Mouse (Mus musculus) MEL (cell line): ENCODE data around the gene Taar7f. TPM values are rescaled to one million over a fixed set of nuclear protein-coding genes. Genes with fewer than 3 reads are reported as not detected.

ENCODE experiments used
- DNase-seq: peaks from one replicate; pipeline ENCODE4 v3.0.0; 2011; ENCODE audit warnings: low read depth, low spot score
- H3K27ac ChIP-seq: 2 replicates; pipeline ENCODE4 v1.5.1; 2012; ENCODE audit warnings: low read depth, mild to moderate bottlenecking, control low read depth, low read length, moderate library complexity; ENCODE audit not compliant: control insufficient read depth
- H3K27me3 ChIP-seq, 2 experiments: fragments of 150-350 bp in 1 of 2; sonication (generic) in 1 of 2; 2 replicates each; pipeline ENCODE4 v1.6.1; 2012; ENCODE audit warnings: low read length in 2 of 2, mild to moderate bottlenecking in 2 of 2, improper control_type of control experiment in 1 of 2, moderate library complexity in 1 of 2; ENCODE audit not compliant: insufficient read depth in 2 of 2, control insufficient read depth in 1 of 2
- H3K36me3 ChIP-seq, 2 experiments: 2 replicates each; pipeline ENCODE4 v1.6.1; 2012 to 2014; ENCODE audit warnings: low read length in 2 of 2, improper control_type of control experiment in 1 of 2, inconsistent platforms in 1 of 2, mild to moderate bottlenecking in 1 of 2; ENCODE audit not compliant: insufficient read depth in 2 of 2, control insufficient read depth in 1 of 2
- H3K4me1 ChIP-seq, 2 experiments: fragments of 150-350 bp in 1 of 2; sonication (generic) in 1 of 2; 2 replicates each; pipeline ENCODE4 v1.6.1; 2012; ENCODE audit warnings: low read length in 2 of 2, improper control_type of control experiment in 1 of 2, mild to moderate bottlenecking in 1 of 2; ENCODE audit not compliant: insufficient read depth in 2 of 2, control insufficient read depth in 1 of 2
- H3K4me3 ChIP-seq, 2 experiments: fragments of 150-350 bp in 1 of 2; sonication (generic) in 1 of 2; 2 replicates each; pipeline ENCODE4 v1.5.1; 2012; ENCODE audit warnings: low read depth in 2 of 2, low read length in 2 of 2, mild to moderate bottlenecking in 2 of 2, moderate library complexity in 2 of 2, control low read depth in 1 of 2, improper control_type of control experiment in 1 of 2; ENCODE audit not compliant: control insufficient read depth in 1 of 2, insufficient read depth in 1 of 2
- H3K79me2 ChIP-seq: 2 replicates; pipeline ENCODE4 v1.6.1; 2012; ENCODE audit warnings: mild to moderate bottlenecking, low read length, moderate library complexity; ENCODE audit not compliant: control insufficient read depth, poor library complexity, insufficient read depth
- H3K9ac ChIP-seq: 2 replicates; pipeline ENCODE4 v1.6.1; 2012; ENCODE audit warnings: low read depth, mild to moderate bottlenecking, control low read depth, low read length, moderate library complexity; ENCODE audit not compliant: control insufficient read depth, poor library complexity, severe bottlenecking
- H3K9me3 ChIP-seq: fragments of 150-350 bp; sonication (generic); replicated peaks from 2 replicates; pipeline ENCODE4 v1.6.1; 2012; ENCODE audit warnings: mild to moderate bottlenecking, low read length, improper control_type of control experiment, moderate library complexity; ENCODE audit not compliant: insufficient read depth
- BHLHE40 ChIP-seq: IDR thresholded peaks from 2 replicates; pipeline ENCODE4 v1.6.1; 2012; ENCODE audit warnings: low read depth, mild to moderate bottlenecking, inconsistent platforms, low read length, improper control_type of control experiment, borderline replicate concordance
- CHD1 ChIP-seq: IDR thresholded peaks from 2 replicates; pipeline ENCODE4 v1.6.1; 2012; ENCODE audit warnings: low read depth, mild to moderate bottlenecking, inconsistent platforms, low read length, improper control_type of control experiment
- CHD2 ChIP-seq: IDR thresholded peaks from 2 replicates; pipeline ENCODE4 v1.6.1; 2011; ENCODE audit warnings: low read length, improper control_type of control experiment
- CTCF ChIP-seq, 3 experiments: IDR thresholded peaks in 2 of 3; conservative IDR thresholded peaks in 1 of 3; 2 replicates each; pipeline ENCODE4 v1.5.1; 2011 to 2012; ENCODE audit warnings: low read length in 3 of 3, low read depth in 2 of 3, mild to moderate bottlenecking in 2 of 3, improper control_type of control experiment in 1 of 3, inconsistent platforms in 1 of 3, mixed read lengths in 1 of 3, moderate library complexity in 1 of 3; ENCODE audit not compliant: control insufficient read depth in 1 of 3, insufficient read depth in 1 of 3, poor library complexity in 1 of 3, severe bottlenecking in 1 of 3
- E2F4 ChIP-seq: IDR thresholded peaks from 2 replicates; pipeline ENCODE4 v1.6.1; 2011; ENCODE audit warnings: low read depth, low read length, improper control_type of control experiment, borderline replicate concordance
- ELF1 ChIP-seq: IDR thresholded peaks from 2 replicates; pipeline ENCODE4 v1.6.1; 2014; ENCODE audit warnings: low read depth, mild to moderate bottlenecking, inconsistent platforms, low read length, improper control_type of control experiment, moderate library complexity
- EP300 ChIP-seq, 2 experiments: IDR thresholded peaks; 2 replicates each; pipeline ENCODE4 v1.6.1; 2011; ENCODE audit warnings: improper control_type of control experiment in 2 of 2, low read length in 2 of 2, low read depth in 1 of 2, mild to moderate bottlenecking in 1 of 2
- ETS1 ChIP-seq: IDR thresholded peaks from 2 replicates; pipeline ENCODE4 v1.6.1; 2012; ENCODE audit warnings: low read depth, mild to moderate bottlenecking, inconsistent platforms, low read length, improper control_type of control experiment, moderate library complexity
- GABPA ChIP-seq: IDR thresholded peaks from 2 replicates; pipeline ENCODE4 v1.6.1; 2012; ENCODE audit warnings: low read depth, mild to moderate bottlenecking, inconsistent platforms, low read length, improper control_type of control experiment, moderate library complexity
- HCFC1 ChIP-seq: IDR thresholded peaks from 2 replicates; pipeline ENCODE4 v1.6.1; 2012; ENCODE audit warnings: low read depth, mild to moderate bottlenecking, inconsistent platforms, low read length, improper control_type of control experiment, moderate library complexity
- MAFK ChIP-seq: IDR thresholded peaks from 2 replicates; pipeline ENCODE4 v1.6.1; 2011; ENCODE audit warnings: low read depth, mild to moderate bottlenecking, low read length, improper control_type of control experiment, borderline replicate concordance
- MAX ChIP-seq: IDR thresholded peaks from 2 replicates; pipeline ENCODE4 v1.6.1; 2011; ENCODE audit warnings: low read length, improper control_type of control experiment
- MAZ ChIP-seq: IDR thresholded peaks from 2 replicates; pipeline ENCODE4 v1.6.1; 2012; ENCODE audit warnings: low read depth, mild to moderate bottlenecking, inconsistent platforms, low read length, improper control_type of control experiment
- MEF2A ChIP-seq: IDR thresholded peaks from 2 replicates; pipeline ENCODE4 v1.6.1; 2014; ENCODE audit warnings: low read depth, mild to moderate bottlenecking, inconsistent platforms, low read length, improper control_type of control experiment; ENCODE audit not compliant: poor library complexity, insufficient replicate concordance, severe bottlenecking; ENCODE audit errors: extremely low read depth
- MXI1 ChIP-seq: IDR thresholded peaks from 2 replicates; pipeline ENCODE4 v1.6.1; 2011; ENCODE audit warnings: mild to moderate bottlenecking, low read depth, low read length, improper control_type of control experiment
- MYC ChIP-seq: IDR thresholded peaks from 2 replicates; pipeline ENCODE4 v1.6.1; 2011; ENCODE audit warnings: low read depth, mild to moderate bottlenecking, low read length, improper control_type of control experiment, moderate library complexity
- POLR2A ChIP-seq, 2 experiments: IDR thresholded peaks; 2 replicates each; pipeline ENCODE4 v1.6.1; 2011 to 2012; ENCODE audit warnings: low read length in 2 of 2, mild to moderate bottlenecking in 2 of 2, control low read depth in 1 of 2, improper control_type of control experiment in 1 of 2, low read depth in 1 of 2, moderate library complexity in 1 of 2; ENCODE audit not compliant: control insufficient read depth in 1 of 2, insufficient read depth in 1 of 2, poor library complexity in 1 of 2
- POLR2AphosphoS2 ChIP-seq: IDR thresholded peaks from 2 replicates; pipeline ENCODE4 v1.6.1; 2011; ENCODE audit warnings: low read length, improper control_type of control experiment
- POLR2AphosphoS5 ChIP-seq: IDR thresholded peaks from 2 replicates; pipeline ENCODE4 v1.6.1; 2012; ENCODE audit warnings: low read depth, borderline replicate concordance, mild to moderate bottlenecking, inconsistent platforms, low read length, moderate library complexity, mixed read lengths
- RCOR1 ChIP-seq: IDR thresholded peaks from 2 replicates; pipeline ENCODE4 v1.6.1; 2012; ENCODE audit warnings: low read depth, mild to moderate bottlenecking, inconsistent platforms, low read length, improper control_type of control experiment
- SIN3A ChIP-seq: IDR thresholded peaks from 2 replicates; pipeline ENCODE4 v1.6.1; 2012; ENCODE audit warnings: low read length, improper control_type of control experiment, inconsistent platforms
- SMC3 ChIP-seq: IDR thresholded peaks from 2 replicates; pipeline ENCODE4 v1.6.1; 2011; ENCODE audit warnings: low read depth, low read length, improper control_type of control experiment
- UBTF ChIP-seq: IDR thresholded peaks from 2 replicates; pipeline ENCODE4 v1.6.1; 2012; ENCODE audit warnings: low read depth, mild to moderate bottlenecking, inconsistent platforms, low read length, improper control_type of control experiment, moderate library complexity, borderline replicate concordance; ENCODE audit not compliant: insufficient read depth
- USF1 ChIP-seq: IDR thresholded peaks from 2 replicates; pipeline ENCODE4 v1.6.1; 2014; ENCODE audit warnings: low read depth, mild to moderate bottlenecking, inconsistent platforms, low read length, improper control_type of control experiment, moderate library complexity
- USF2 ChIP-seq, 2 experiments: IDR thresholded peaks; 2 replicates each; pipeline ENCODE4 v1.6.1; 2011 to 2012; ENCODE audit warnings: improper control_type of control experiment in 2 of 2, low read length in 2 of 2, borderline replicate concordance in 1 of 2, inconsistent platforms in 1 of 2, low read depth in 1 of 2, mild to moderate bottlenecking in 1 of 2; ENCODE audit not compliant: insufficient read depth in 1 of 2
- ZKSCAN1 ChIP-seq: IDR thresholded peaks from 2 replicates; pipeline ENCODE4 v1.6.1; 2012; ENCODE audit warnings: low read depth, mild to moderate bottlenecking, inconsistent platforms, low read length, improper control_type of control experiment, moderate library complexity
- ZMIZ1 ChIP-seq: IDR thresholded peaks from 2 replicates; pipeline ENCODE4 v1.6.1; 2012; ENCODE audit warnings: low read depth, mild to moderate bottlenecking, inconsistent platforms, low read length, improper control_type of control experiment, moderate library complexity
- polyA plus RNA-seq, 2 experiments: library from polyadenylated mRNA; stranded (reverse) in 1 of 2; unstranded in 1 of 2; fragments of >175 nt in 1 of 2; fragments of >200 nt in 1 of 2; gene quantifications; 2 replicates each; pipeline versions ENCODE4 v1.2.1 to v1.2.4; 2012; ENCODE audit warnings: low replicate concordance in 2 of 2, low read depth in 1 of 2; ENCODE audit not compliant: insufficient read length in 2 of 2, insufficient read depth in 1 of 2, missing spikeins in 1 of 2
- total RNA-seq: library from RNA; depleted of rRNA; stranded (reverse); fragments of 300-350 nt; gene quantifications from 2 replicates; pipeline ENCODE4 v1.2.3, GENCODE M21; 2012

The Taar7f gene
- total and polyA plus RNA-seq, 3 experiments = not detected

DNA sequence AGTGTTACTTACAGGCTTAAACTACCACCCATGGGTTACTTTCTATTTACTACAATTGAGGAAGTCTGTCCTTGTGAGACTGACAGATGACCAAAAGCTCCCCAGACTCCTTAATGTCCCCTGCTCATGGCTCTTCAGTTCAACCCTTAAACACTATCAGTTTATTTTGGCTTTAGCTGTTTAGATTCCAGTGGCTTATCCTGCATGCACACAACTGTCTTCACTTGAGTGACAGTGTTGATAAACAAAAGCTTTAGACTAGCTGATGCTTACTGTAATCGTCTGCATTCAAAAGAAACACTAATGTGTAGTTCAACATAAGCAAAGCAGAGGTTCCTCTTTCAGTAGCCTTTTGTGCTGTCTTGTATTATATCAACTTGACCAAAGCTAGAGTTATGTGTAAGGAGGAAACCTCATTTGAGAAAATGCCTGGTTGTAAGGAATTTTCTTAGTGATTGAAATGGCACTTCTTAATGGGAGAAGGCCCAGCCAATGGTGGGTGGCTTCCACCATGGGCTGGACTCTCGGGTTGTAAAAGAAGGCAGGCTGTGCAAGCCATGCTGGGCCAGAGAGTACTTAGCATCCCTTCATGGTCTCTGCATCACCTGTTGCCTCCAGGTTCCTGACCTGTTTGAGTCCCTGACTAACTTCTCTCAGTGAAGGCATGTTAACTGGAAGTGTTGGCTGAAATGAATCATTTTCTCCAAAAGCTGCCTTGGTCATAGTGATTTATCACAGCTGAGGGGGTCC, 9.0 kb upstream of the Taar7f start:
- Histone ChIP-seq H3K9ac (no peak overlapping the region), H3K27ac (no peak overlapping the region), H3K4me3 (no peak overlapping the region), H3K36me3 (no peaks in the 10 kb centered on the region), H3K79me2 (no peaks in the 10 kb centered on the region), H3K27me3 (no peaks in the 10 kb centered on the region; a peak in 2 of 4 replicates), H3K4me1 (no peaks in the 10 kb centered on the region), H3K9me3 (no peaks in the 10 kb centered on the region)
- TF ChIP-seq MYC (no peak), CTCF (IDR thresholded peaks at IDR 0.05 in 2 of 3, conservative IDR thresholded peaks at IDR 0.05 in 1 of 3; ENCODE audit: control insufficient read depth in 1 of 3, insufficient read depth in 1 of 3, low read depth in 2 of 3, low read length in 3 of 3, poor library complexity in 1 of 3, severe bottlenecking in 1 of 3) (no peak), BHLHE40 (no peak), POLR2AphosphoS2 (no peak), RCOR1 (no peak), MAX (no peak), POLR2AphosphoS5 (no peak), ELF1 (no peak), ZMIZ1 (no peak), UBTF (no peak), E2F4 (no peak), MEF2A (no peak), ETS1 (no peak), MXI1 (no peak), CHD2 (no peak), USF2 (IDR thresholded peaks at IDR 0.05; ENCODE audit: borderline replicate concordance in 1 of 2, insufficient read depth in 1 of 2, low read depth in 1 of 2, low read length in 2 of 2) (no peak), EP300 (IDR thresholded peaks at IDR 0.05; ENCODE audit: low read depth in 1 of 2, low read length in 2 of 2) (no peak), ZKSCAN1 (no peak)
- DNase-seq = no peak

DNA sequence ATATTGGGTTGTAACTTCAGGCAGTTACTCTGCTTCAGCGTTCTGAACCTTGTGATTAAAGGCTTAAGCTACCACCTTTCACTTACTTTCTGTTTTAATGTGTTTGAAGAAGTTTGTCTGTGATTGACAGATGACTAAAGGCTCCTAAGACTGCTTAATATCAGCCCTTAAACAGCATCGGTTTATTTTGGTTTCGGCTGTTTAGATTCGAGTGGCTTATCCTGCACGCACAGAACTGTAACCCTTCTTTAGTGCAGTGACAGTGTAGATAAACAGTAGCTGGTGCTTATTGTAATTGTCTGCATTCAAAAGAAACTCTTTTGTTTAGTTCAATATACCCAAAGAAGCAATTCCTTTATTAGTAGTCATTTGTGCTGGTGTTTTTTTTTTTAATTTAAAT, 2.7 kb downstream of the Taar7f start:
- no peak for DNase-seq
- Histone ChIP-seq H3K4me3 (no peak overlapping the region), H3K9me3 (no peaks in the 10 kb centered on the region), H3K4me1 (no peaks in the 10 kb centered on the region), H3K27ac (no peak overlapping the region), H3K27me3 (peaks cover 0 to 3% of the 10 kb centered on the region in 2 experiments; a peak in 1 of 4 replicates), H3K9ac (no peak overlapping the region), H3K36me3 (no peaks in the 10 kb centered on the region), H3K79me2 (no peaks in the 10 kb centered on the region)
- TF ChIP-seq HCFC1 (no peak), MAFK (no peak), POLR2A (IDR thresholded peaks at IDR 0.05; ENCODE audit: control insufficient read depth in 1 of 2, insufficient read depth in 1 of 2, low read depth in 1 of 2, low read length in 2 of 2, poor library complexity in 1 of 2) (no peak), ZMIZ1 (no peak), CHD1 (no peak), MAZ (no peak), USF1 (no peak), SIN3A (no peak), ETS1 (no peak), SMC3 (no peak), MAX (no peak), RCOR1 (no peak), MXI1 (no peak), CTCF (IDR thresholded peaks at IDR 0.05 in 2 of 3, conservative IDR thresholded peaks at IDR 0.05 in 1 of 3; ENCODE audit: control insufficient read depth in 1 of 3, insufficient read depth in 1 of 3, low read depth in 2 of 3, low read length in 3 of 3, poor library complexity in 1 of 3, severe bottlenecking in 1 of 3) (no peak), E2F4 (no peak), CHD2 (no peak), ZKSCAN1 (no peak), GABPA (no peak)
